Mouse (Mus musculus) erythroblast, embryonic 14.5 days (primary cell): ENCODE measurements around the gene Zranb3. TPM values are rescaled to one million over a fixed set of nuclear protein-coding genes. Genes with fewer than 3 reads are reported as not detected.
"Not testable (repeated sequence)": the region's sequence is repeated elsewhere in the genome, so short reads cannot be mapped to it uniquely, and the experiment has no call there.

ENCODE experiments used
- H3K27me3 ChIP-seq: 2 replicates; pipeline ENCODE4 v1.6.1; 2012; ENCODE audit warnings: inconsistent platforms; ENCODE audit not compliant: control insufficient read depth
- H3K36me3 ChIP-seq: 2 replicates; pipeline ENCODE4 v1.6.1; 2012; ENCODE audit warnings: mild to moderate bottlenecking, inconsistent platforms; ENCODE audit not compliant: control insufficient read depth
- H3K4me1 ChIP-seq: 2 replicates; pipeline ENCODE4 v1.6.1; 2012; ENCODE audit warnings: inconsistent platforms; ENCODE audit not compliant: control insufficient read depth
- H3K4me3 ChIP-seq: replicated peaks from 2 replicates; pipeline ENCODE3; 2012; ENCODE audit warnings: moderate library complexity, mild to moderate bottlenecking, inconsistent platforms
- H3K9me3 ChIP-seq: 2 replicates; pipeline ENCODE4 v1.6.1; 2012; ENCODE audit warnings: low read length, inconsistent platforms, mixed read lengths; ENCODE audit not compliant: control insufficient read depth
- GATA1 ChIP-seq: IDR thresholded peaks from 2 replicates; pipeline ENCODE4 v1.6.1; 2012; ENCODE audit warnings: low read length, inconsistent platforms, mixed read lengths
- TAL1 ChIP-seq: IDR thresholded peaks from 3 replicates; pipeline ENCODE4 v1.6.1; 2012; ENCODE audit warnings: low read length, inconsistent platforms, mixed read lengths
- polyA plus RNA-seq: library from polyadenylated mRNA; stranded (reverse); fragments of >175 nt; gene quantifications from 2 replicates; pipeline ENCODE4 v1.2.3, GENCODE M21; 2012

The Zranb3 gene
- polyA plus RNA-seq, 1 experiment: 0.08 TPM

- Histone ChIP-seq H3K27me3 (no peaks in the 10 kb centered on the region), H3K9me3 (no peaks in the 10 kb centered on the region)
- no peak for TF ChIP-seq GATA1
- TF ChIP-seq TAL1: no peak
These were observed 70.7 kb downstream of the Zranb3 start for GRCm38 (mm10) chr1:128032123-128032522.

GRCm38 (mm10) chr1:128031524-128031923 is 71.3 kb downstream of the Zranb3 start:
- no peak for TF ChIP-seq TAL1
- TF ChIP-seq GATA1: no peak
- no peaks in the 10 kb centered on the region for H3K4me1 ChIP-seq
- H3K9me3 ChIP-seq: no peaks in the 10 kb centered on the region
- no peaks in the 10 kb centered on the region for H3K27me3 ChIP-seq
- peaks cover 25% of the 10 kb centered on the region for H3K36me3 ChIP-seq
- no peak overlapping the region for H3K4me3 ChIP-seq

More at GRCm38 (mm10) chr1:128032123-128032522, 70.7 kb downstream of the Zranb3 start:
- Histone ChIP-seq H3K36me3 (peaks cover 27% of the 10 kb centered on the region), H3K4me1 (no peaks in the 10 kb centered on the region), H3K4me3 (no peak overlapping the region)

DNA sequence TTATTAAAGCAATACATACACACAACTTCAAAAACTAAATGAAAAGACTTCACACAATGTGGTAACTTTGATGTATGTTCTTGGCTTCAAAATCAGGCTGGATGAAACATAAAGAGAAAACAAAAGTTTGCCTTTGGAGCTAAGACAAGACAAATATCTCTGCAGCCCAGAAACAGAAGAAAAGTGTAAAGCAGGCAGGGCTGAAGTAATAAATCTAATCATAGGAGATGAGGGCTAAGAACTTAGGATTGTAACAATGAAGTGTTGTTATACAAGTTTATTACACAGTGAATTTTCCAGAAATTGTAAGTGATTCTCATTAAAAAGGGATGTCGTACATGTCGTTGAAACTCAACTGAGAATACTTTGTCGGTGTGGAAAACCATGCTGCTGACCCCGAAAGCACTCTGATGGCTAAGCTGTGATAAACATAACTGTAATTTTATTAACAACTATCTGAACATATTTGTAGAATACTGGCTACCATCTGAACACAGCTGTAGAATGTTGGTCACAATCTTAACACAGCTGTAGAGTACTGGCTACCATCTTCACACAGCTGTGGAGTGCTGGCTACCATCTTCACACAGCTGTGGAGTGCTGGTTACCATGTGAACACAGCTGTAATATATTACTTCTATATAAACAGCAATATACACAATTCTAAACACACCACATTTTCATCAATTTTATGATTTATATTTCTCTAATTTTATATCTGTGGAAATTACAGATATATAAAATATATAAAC is 78.3 kb downstream of the Zranb3 start:
- no peaks in the 10 kb centered on the region for H3K4me1 ChIP-seq
- peaks cover 7% of the 10 kb centered on the region for H3K36me3 ChIP-seq
- H3K27me3 ChIP-seq: no peaks in the 10 kb centered on the region
- TF ChIP-seq TAL1: no peak
- no peak for TF ChIP-seq GATA1
- no peaks in the 10 kb centered on the region for H3K9me3 ChIP-seq
- H3K4me3 ChIP-seq: no peak overlapping the region

DNA sequence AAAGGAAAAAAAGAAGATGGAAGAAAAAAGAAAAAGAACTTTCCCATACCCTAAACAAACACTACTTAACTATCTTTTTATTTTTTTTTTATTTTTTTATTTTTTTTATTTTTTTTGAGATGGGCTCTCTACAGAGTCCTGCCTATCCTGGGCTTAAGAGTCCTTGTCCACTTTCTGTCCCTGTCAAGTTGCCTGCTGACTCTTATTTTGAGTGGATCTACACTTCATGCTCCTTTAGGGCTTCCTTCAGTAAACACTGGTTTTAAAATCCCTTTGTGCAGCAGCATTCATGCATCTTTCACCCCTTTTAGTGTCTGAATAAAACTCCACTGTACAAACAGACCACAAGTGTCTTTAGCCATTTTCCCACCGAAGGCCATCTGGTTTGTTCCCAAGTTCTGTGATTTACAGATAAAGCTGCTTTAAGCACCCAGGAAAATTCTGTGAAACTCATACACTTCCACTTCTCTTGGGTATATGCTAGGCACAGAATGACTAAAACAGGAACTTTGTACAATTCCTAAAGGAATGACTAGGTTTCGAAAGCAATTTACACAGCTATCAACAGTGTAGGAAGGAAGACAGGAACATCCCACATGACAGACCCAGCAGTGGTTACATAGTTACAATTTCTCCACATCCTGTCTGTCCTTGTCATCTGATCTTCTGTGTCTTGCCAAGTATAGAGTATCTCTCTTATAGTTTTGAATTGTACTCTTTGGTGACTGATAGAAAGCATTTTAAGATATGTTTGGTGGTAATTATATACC is 82.7 kb downstream of the Zranb3 start:
- H3K4me3 ChIP-seq: no peak overlapping the region
- H3K36me3 ChIP-seq: peaks cover 6% of the 10 kb centered on the region
- H3K4me1 ChIP-seq: 0 out of 2 replicates have a peak, but pooled peaks cover 2% of the 10 kb centered on the region
- no peak for TF ChIP-seq TAL1
- TF ChIP-seq GATA1: no peak
- no peaks in the 10 kb centered on the region for H3K9me3 ChIP-seq
- no peaks in the 10 kb centered on the region for H3K27me3 ChIP-seq

DNA sequence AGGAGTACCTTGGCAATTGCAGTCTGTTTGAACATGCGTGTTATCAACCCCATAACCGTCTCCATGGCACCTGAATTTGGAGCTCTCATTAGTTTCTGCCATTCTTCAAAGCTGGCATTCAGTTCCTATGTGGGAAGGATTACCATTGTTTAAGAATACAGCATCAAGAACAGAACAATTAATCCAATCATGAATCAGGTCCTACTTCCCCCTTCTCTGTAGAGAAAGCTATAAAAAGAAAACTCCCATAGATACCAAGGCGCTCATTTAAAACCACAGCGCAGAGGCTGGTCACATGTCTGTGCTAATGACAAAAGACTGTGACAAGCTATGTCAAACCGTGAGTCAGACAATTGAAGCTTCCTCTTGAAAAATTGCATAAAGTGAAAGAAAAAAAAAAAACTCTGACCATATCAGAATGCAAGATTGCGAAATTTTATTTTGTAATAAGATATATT is 86.8 kb downstream of the Zranb3 start:
- Histone ChIP-seq H3K27me3 (no peaks in the 10 kb centered on the region), H3K4me1 (peaks cover 9% of the 10 kb centered on the region), H3K36me3 (peaks cover 22% of the 10 kb centered on the region), H3K4me3 (no peak overlapping the region), H3K9me3 (no peaks in the 10 kb centered on the region)
- TF ChIP-seq TAL1 (no peak), GATA1 (no peak)

- H3K4me3 ChIP-seq: no peak overlapping the region
- no peak for TF ChIP-seq GATA1
- TF ChIP-seq TAL1: no peak
- peaks cover 7% of the 10 kb centered on the region for H3K4me1 ChIP-seq
- no peaks in the 10 kb centered on the region for H3K9me3 ChIP-seq
- H3K36me3 ChIP-seq: peaks cover 27% of the 10 kb centered on the region
- H3K27me3 ChIP-seq: no peaks in the 10 kb centered on the region
These were observed 89.0 kb downstream of the Zranb3 start for GRCm38 (mm10) chr1:128013698-128014386.

GRCm38 (mm10) chr1:128009751-128010150 is 93.1 kb downstream of the Zranb3 start:
- Histone ChIP-seq H3K4me1 (peaks cover 7% of the 10 kb centered on the region), H3K36me3 (peaks cover 35% of the 10 kb centered on the region), H3K4me3 (no peak overlapping the region), H3K27me3 (no peaks in the 10 kb centered on the region), H3K9me3 (no peaks in the 10 kb centered on the region)
- TF ChIP-seq GATA1 (no peak), TAL1 (no peak)

- not testable (repeated sequence) for H3K4me3 ChIP-seq, H3K27me3 ChIP-seq, H3K9me3 ChIP-seq, H3K4me1 ChIP-seq
- H3K36me3 ChIP-seq: peaks cover 21% of the 10 kb centered on the region
These were observed 96.7 kb downstream of the Zranb3 start for GRCm38 (mm10) chr1:128006042-128006600.

GRCm38 (mm10) chr1:128004371-128004720 is 98.5 kb downstream of the Zranb3 start:
- no peak for TF ChIP-seq TAL1
- TF ChIP-seq GATA1: no peak

More at GRCm38 (mm10) chr1:128004371-128004720, 98.5 kb downstream of the Zranb3 start:
- H3K27me3 ChIP-seq: no peaks in the 10 kb centered on the region
- peaks cover 19% of the 10 kb centered on the region for H3K36me3 ChIP-seq
- no peaks in the 10 kb centered on the region for H3K4me1 ChIP-seq
- no peaks in the 10 kb centered on the region for H3K9me3 ChIP-seq
- no peak overlapping the region for H3K4me3 ChIP-seq
